In genomic region chr14:22688399-22688798, GRCm38 (mm10) we compare ENCODE assay signal across 23 mouse cellular contexts.
DNase-seq lines count a peak whose midpoint lies in the region; ATAC-seq and TF ChIP-seq lines count a peak whose summit lies in the region.
"Had no signal": no experiment of that assay in that cellular context is flagged by ENCODE, and none has a peak within 500 bp of the region (broad histone marks: within the 10 kb centered on the region; RNA-seq: fewer than 3 reads in every experiment).

No protein-coding gene starts in this region.

- peaks cover 33% of the 10 kb centered on the region for H3K4me1 ChIP-seq in lung, embryonic 15.5 days
- H3K4me1 ChIP-seq in lung, postnatal 0 days (ENCODE audit: insufficient read depth, low read depth, low read length), result no peaks in the 10 kb centered on the region
- no peaks in the 10 kb centered on the region; the same call in 1 of the 2 replicates for H3K4me1 ChIP-seq in lung, adult 2 months (ENCODE audit: control insufficient read depth, insufficient read depth, low read length)
- H3K4me1 ChIP-seq: embryonic facial prominence, embryonic 15.5 days; forebrain, embryonic 12.5 days had no signal

- H3K4me3 ChIP-seq in lung, embryonic 15.5 days, result no peak overlapping the region
- H3K4me3 ChIP-seq in lung, postnatal 0 days (ENCODE audit: low read depth, low read length), result no peak overlapping the region
- H3K4me3 ChIP-seq in lung, adult 2 months (replicated peaks; ENCODE audit: extremely low read depth, low read depth, low read length), result no peak overlapping the region
- H3K4me3 ChIP-seq: embryonic facial prominence, embryonic 13.5 days; embryonic facial prominence, embryonic 15.5 days; erythroblast, embryonic 14.5 days; forebrain, embryonic 10.5 days; forebrain, embryonic 12.5 days had no signal

- H3K27me3 ChIP-seq in lung, embryonic 15.5 days, result no peaks in the 10 kb centered on the region
- no peaks in the 10 kb centered on the region for H3K27me3 ChIP-seq in lung, postnatal 0 days (replicated peaks; ENCODE audit: insufficient read depth, low read length)
- H3K27me3 ChIP-seq: embryonic facial prominence, embryonic 13.5 days; embryonic facial prominence, embryonic 15.5 days had no signal

- ATAC-seq in lung, embryonic 15.5 days (ENCODE audit: borderline replicate concordance, extremely low read depth, low FRiP score, low TSS enrichment), result peak; percentile 49; the same call in 1 of the 2 replicates
- peak; percentile 30; the same call in 1 of the 2 replicates for ATAC-seq in lung, postnatal 0 days
- ATAC-seq: forebrain, embryonic 14.5 days; forebrain, embryonic 16.5 days had no signal

- 0 out of 2 replicates have a peak overlapping the region, but pooled peaks have one; percentile 64 for H3K27ac ChIP-seq in lung, embryonic 15.5 days
- no peak overlapping the region for H3K27ac ChIP-seq in lung, postnatal 0 days (ENCODE audit: low read length)
- H3K27ac ChIP-seq: embryonic facial prominence, embryonic 13.5 days; embryonic facial prominence, embryonic 15.5 days; forebrain, embryonic 10.5 days; forebrain, embryonic 12.5 days had no signal

- DNase-seq in lung, postnatal 14 days, result no peak
- peak; percentile 60 for DNase-seq in lung, postnatal 0 days (ENCODE audit: low spot score)
- DNase-seq in lung, adult 2 months, result no peak
- DNase-seq in lung, postnatal 25 days (ENCODE audit: low spot score), result peak; percentile 31
- DNase-seq in embryo, embryonic 10 days (ENCODE audit: low spot score), result no peak
- no peak for DNase-seq in cerebellum, adult 8-10 months
- DNase-seq: adrenal gland, adult 2 months; adrenal gland, postnatal 10 days; adrenal gland, postnatal 25 days; cerebellum, adult 11 months; cerebellum, adult 18-20 months; cerebellum, adult 9-10 months; cerebellum, postnatal 10 days; cerebellum, postnatal 25 days; embryo, embryonic 11 days had no signal

- TF ChIP-seq CTCF in lung, postnatal 0 days (IDR thresholded peaks at IDR 0.05), result 0 out of 2 replicates have a peak, but pooled peaks have one; percentile 1
- TF ChIP-seq CTCF in lung, adult 2 months (IDR thresholded peaks at IDR 0.05; ENCODE audit: insufficient read depth, low read length), result no peak

- no peaks in the 10 kb centered on the region for H3K36me3 ChIP-seq in lung, embryonic 15.5 days
- no peaks in the 10 kb centered on the region for H3K36me3 ChIP-seq in lung, postnatal 0 days (ENCODE audit: insufficient read depth, low read length)
- H3K36me3 ChIP-seq: embryonic facial prominence, embryonic 13.5 days; embryonic facial prominence, embryonic 15.5 days; forebrain, embryonic 10.5 days; forebrain, embryonic 12.5 days had no signal

- no peak overlapping the region for H3K9ac ChIP-seq in lung, embryonic 15.5 days
- no peak overlapping the region for H3K9ac ChIP-seq in lung, postnatal 0 days (replicated peaks; ENCODE audit: low read depth)
- H3K9ac ChIP-seq: embryonic facial prominence, embryonic 13.5 days; embryonic facial prominence, embryonic 15.5 days; forebrain, embryonic 12.5 days had no signal

- H3K9me3 ChIP-seq in lung, embryonic 15.5 days, result no peaks in the 10 kb centered on the region
- no peaks in the 10 kb centered on the region for H3K9me3 ChIP-seq in lung, postnatal 0 days (ENCODE audit: low read length)
- H3K9me3 ChIP-seq: embryonic facial prominence, embryonic 13.5 days; embryonic facial prominence, embryonic 15.5 days; forebrain, embryonic 10.5 days; forebrain, embryonic 12.5 days had no signal

- peak; percentile 46; the same call in 1 of the 2 replicates for TF ChIP-seq EP300 in lung, postnatal 0 days (IDR thresholded peaks at IDR 0.05)

- TF ChIP-seq POLR2A in lung, adult 2 months (IDR thresholded peaks at IDR 0.05; ENCODE audit: borderline replicate concordance, extremely low read depth, low read depth, low read length), result no peak

- WGBS in lung, embryonic 15.5 days, result 38% methylated on average over 2 of the region's 2 CpGs
- 46% methylated on average over 2 of the region's 2 CpGs for WGBS in lung, postnatal 0 days
- WGBS in lung, adult 2 months, result 54% methylated on average over 2 of the region's 2 CpGs

- no peak overlapping the region for H3K4me2 ChIP-seq in lung, embryonic 15.5 days
- H3K4me2 ChIP-seq in lung, postnatal 0 days (replicated peaks; ENCODE audit: low read depth, low read length), result no peak overlapping the region
- H3K4me2 ChIP-seq: embryonic facial prominence, embryonic 13.5 days; embryonic facial prominence, embryonic 15.5 days; forebrain, embryonic 12.5 days had no signal

Comparison
In these comparisons a context has a peak if more than half of its experiments do, and no peak if none do; other contexts are left out.
1. DNase-seq: peak in lung, postnatal 0 days (single experiment) and lung, postnatal 25 days (single experiment); none in lung, postnatal 14 days (single experiment), lung, adult 2 months (single experiment), embryo, embryonic 10 days (single experiment) and cerebellum, adult 8-10 months (single experiment).